Mouse (Mus musculus) cerebellum, adult 2 months (tissue): Measurements from ENCODE around the gene Tgfbr3. TPM values are rescaled to one million over a fixed set of nuclear protein-coding genes. Genes with fewer than 3 reads are reported as not detected.
A peak's percentile ranks its signal among the peaks of the same experiment; 100 is the strongest.

Experiments
- DNase-seq, 2 experiments: peaks; one replicate each; pipeline ENCODE4 v3.0.0; 2021
- H3K27ac ChIP-seq: fragments of 200-500 bp; 2 replicates; pipeline ENCODE4 v1.5.1; 2012; ENCODE audit warnings: low read length, control low read depth, inconsistent platforms; ENCODE audit not compliant: insufficient read depth
- H3K27me3 ChIP-seq: fragments of 200-500 bp; 2 replicates; pipeline ENCODE4 v1.6.1; 2012; ENCODE audit warnings: inconsistent platforms, mild to moderate bottlenecking, low read length, moderate library complexity; ENCODE audit not compliant: control insufficient read depth, insufficient read depth
- H3K4me1 ChIP-seq: fragments of 200-500 bp; 2 replicates; pipeline ENCODE4 v1.6.1; 2011; ENCODE audit warnings: low read length; ENCODE audit not compliant: control insufficient read depth, insufficient read depth
- H3K4me3 ChIP-seq: fragments of 200-500 bp; replicated peaks from 2 replicates; pipeline ENCODE3; 2011; ENCODE audit warnings: mild to moderate bottlenecking, low read depth, low read length, control low read depth; ENCODE audit not compliant: insufficient read depth
- CTCF ChIP-seq: fragments of 200-500 bp; IDR thresholded peaks from 2 replicates; pipeline ENCODE4 v1.5.1; 2011; ENCODE audit warnings: low read depth, mild to moderate bottlenecking, control low read depth, low read length, moderate library complexity, borderline replicate concordance; ENCODE audit not compliant: insufficient read depth
- POLR2A ChIP-seq: fragments of 200-500 bp; IDR thresholded peaks from 2 replicates; pipeline ENCODE4 v1.6.1; 2011; ENCODE audit warnings: low read length, control low read depth, borderline replicate concordance; ENCODE audit not compliant: insufficient read depth
- WGBS: fragments of 180-500 bp; shearing (Covaris S2); methylation state at CpG from one replicate; pipeline ENCODE4 v1.1.7; 2018; 5-methylcytosine and 5-hydroxymethylcytosine counted together
- polyA plus RNA-seq: library from polyadenylated mRNA; depleted of rRNA; stranded (reverse); fragments of >200 nt; gene quantifications from 2 replicates; pipeline ENCODE4 v1.2.3, GENCODE M21; 2012

Gene Tgfbr3
- polyA plus RNA-seq, 1 experiment: 11.5 TPM

- Histone ChIP-seq H3K27ac (no peak overlapping the region), H3K4me3 (no peak overlapping the region), H3K27me3 (no peaks in the 10 kb centered on the region), H3K4me1 (peaks cover 20% of the 10 kb centered on the region; the same call in 1 of the 2 replicates)
- TF ChIP-seq POLR2A (no peak), CTCF (no peak)
- peak in 1 of 2 experiments; percentile 34 for DNase-seq
- 64% methylated on average over 16 of the region's 16 CpGs for WGBS
These were observed 21.1 kb downstream of the Tgfbr3 start for GRCm38 (mm10) chr5:107268121-107269005.

DNA sequence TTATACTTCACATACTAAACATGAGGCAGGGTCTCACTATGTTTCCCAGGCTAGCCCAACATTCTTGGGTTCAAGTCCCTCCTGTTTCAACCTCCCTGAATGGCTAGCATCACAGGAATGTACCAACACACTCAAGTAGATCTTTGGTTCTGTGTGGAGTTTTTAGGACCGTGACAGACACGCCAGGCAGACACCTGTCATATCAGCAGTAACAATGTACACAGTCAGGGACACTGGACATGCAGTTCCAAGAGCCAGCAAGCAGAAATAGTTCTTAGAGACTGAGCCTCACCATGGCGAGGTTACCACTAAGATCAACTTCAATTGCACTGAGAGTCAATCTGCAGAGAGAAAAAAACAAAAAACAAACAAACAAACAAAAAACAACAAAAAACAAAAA is 22.9 kb downstream of the Tgfbr3 start:
- WGBS: 81% methylated on average over 3 of the region's 3 CpGs
- DNase-seq: no peak
- H3K27ac ChIP-seq: no peak overlapping the region
- H3K4me1 ChIP-seq: peaks cover 21% of the 10 kb centered on the region
- no peak for TF ChIP-seq POLR2A
- no peak for TF ChIP-seq CTCF
- H3K4me3 ChIP-seq: no peak overlapping the region
- H3K27me3 ChIP-seq: no peaks in the 10 kb centered on the region

- Histone ChIP-seq H3K4me1 (peaks cover 19% of the 10 kb centered on the region), H3K27me3 (no peaks in the 10 kb centered on the region; the same call in 1 of the 2 replicates), H3K4me3 (no peak overlapping the region), H3K27ac (no peak overlapping the region)
- WGBS: 97% methylated on average over 16 of the region's 16 CpGs
- no peak for TF ChIP-seq CTCF
- no peak for DNase-seq
These were observed 24.7 kb downstream of the Tgfbr3 start for GRCm38 (mm10) chr5:107264426-107265360.

DNA sequence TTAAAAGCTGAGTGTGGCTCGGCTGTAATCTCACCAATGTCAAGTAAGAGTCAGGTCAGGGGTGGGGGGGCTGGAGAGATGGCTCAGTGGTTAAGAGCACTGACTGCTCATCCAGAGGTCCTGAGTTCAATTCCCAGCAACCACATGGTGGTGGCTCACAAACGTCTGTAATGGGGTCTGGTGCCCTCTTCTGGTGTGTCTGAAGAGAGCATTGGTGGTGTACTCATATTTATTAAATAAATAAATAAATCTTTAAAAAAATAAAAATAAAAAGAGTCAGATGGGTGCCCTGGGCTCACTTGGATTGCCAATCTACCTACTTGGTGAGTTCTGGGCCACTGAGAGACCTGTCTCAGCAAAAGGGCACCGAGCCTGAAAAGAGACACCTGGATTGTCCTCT is 25.6 kb downstream of the Tgfbr3 start:
- H3K27ac ChIP-seq: no peak overlapping the region
- no peak for DNase-seq
- 98% methylated on average over 3 of the region's 3 CpGs for WGBS

DNA sequence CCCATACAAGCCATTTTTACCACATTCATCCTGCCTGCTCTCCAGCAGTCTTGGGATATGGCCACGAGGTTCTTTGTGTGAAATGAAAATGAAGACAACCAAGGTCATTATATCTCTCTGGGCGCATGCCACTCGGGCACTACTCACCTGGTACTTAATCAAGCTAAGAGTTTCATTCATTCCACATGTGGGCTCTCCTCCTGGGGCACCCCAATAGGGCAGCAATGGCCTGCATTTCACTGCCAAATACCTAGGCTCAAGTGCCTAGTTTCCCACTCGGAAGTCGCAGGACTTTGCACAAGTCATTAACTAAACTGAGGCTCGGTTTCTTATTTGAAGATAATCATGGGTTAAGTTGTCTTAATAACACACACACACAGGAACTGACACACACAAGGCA is 27.5 kb downstream of the Tgfbr3 start:
- 82% methylated on average over 6 of the region's 6 CpGs for WGBS
- Histone ChIP-seq H3K4me1 (peaks cover 9% of the 10 kb centered on the region), H3K27me3 (no peaks in the 10 kb centered on the region; the same call in 1 of the 2 replicates), H3K4me3 (no peak overlapping the region), H3K27ac (no peak overlapping the region)
- no peak for DNase-seq
- TF ChIP-seq CTCF: no peak
- TF ChIP-seq POLR2A: no peak

More for the DNA sequence above, 25.6 kb downstream of the Tgfbr3 start:
- Histone ChIP-seq H3K27me3 (no peaks in the 10 kb centered on the region; the same call in 1 of the 2 replicates), H3K4me3 (no peak overlapping the region), H3K4me1 (peaks cover 15% of the 10 kb centered on the region)
- no peak for TF ChIP-seq CTCF
- no peak for TF ChIP-seq POLR2A

GRCm38 (mm10) chr5:107260708-107261495 is 28.5 kb downstream of the Tgfbr3 start:
- Histone ChIP-seq H3K27ac (no peak overlapping the region), H3K27me3 (no peaks in the 10 kb centered on the region; the same call in 1 of the 2 replicates), H3K4me1 (peaks cover 9% of the 10 kb centered on the region), H3K4me3 (peak overlapping the region; percentile 12)
- TF ChIP-seq CTCF (no peak), POLR2A (no peak)
- DNase-seq: peak; percentile 81 to 87
- WGBS: 10% methylated on average over 10 of the region's 10 CpGs

DNA sequence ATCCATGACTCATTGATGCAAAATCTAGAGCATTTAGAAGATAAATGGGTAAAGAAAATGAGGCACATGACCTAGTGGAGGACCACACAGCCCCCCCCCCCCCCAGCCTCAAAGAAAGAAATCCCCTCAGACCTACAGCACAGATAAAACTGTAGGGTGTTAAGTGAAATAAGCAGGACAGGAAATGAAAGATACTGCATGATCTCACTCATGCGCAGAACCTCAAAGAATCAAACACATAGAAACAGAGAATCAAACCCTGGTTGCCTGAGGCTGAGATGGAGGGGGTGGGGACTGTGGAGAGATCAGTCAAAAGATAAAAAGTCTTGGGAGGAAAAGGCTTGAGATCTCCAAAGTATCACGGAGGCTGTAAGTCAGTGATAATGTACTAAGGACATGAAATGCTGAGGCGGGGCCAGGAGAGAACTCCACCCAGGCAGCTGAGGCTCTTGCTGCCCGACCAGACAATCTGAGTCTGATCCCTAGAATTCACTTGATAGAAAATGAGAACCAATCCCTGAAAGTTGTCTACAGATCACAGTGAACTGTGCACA is 29.9 kb downstream of the Tgfbr3 start:
- no peak for TF ChIP-seq POLR2A
- no peak for TF ChIP-seq CTCF
- Histone ChIP-seq H3K27me3 (no peaks in the 10 kb centered on the region; the same call in 1 of the 2 replicates), H3K4me1 (peaks cover 9% of the 10 kb centered on the region), H3K27ac (no peak overlapping the region), H3K4me3 (no peak overlapping the region)
- DNase-seq: no peak
- 95% methylated on average over 4 of the region's 4 CpGs for WGBS
